Mouse (Mus musculus): ENCODE measurements around the gene Cenpu. TPM values are rescaled to one million over a fixed set of nuclear protein-coding genes. Genes with fewer than 3 reads are reported as not detected.
A peak's percentile ranks its signal among the peaks of the same experiment; 100 is the strongest.

Gene Cenpu
- polyA plus RNA-seq, 1 experiment from 2014 or later, result 13.9 TPM

GRCm38 (mm10) chr8:46606930-46607329 lies 55.1 kb downstream of the Cenpu start:
- Histone ChIP-seq H3K9ac (no peak overlapping the region), H3K9me3 (no peaks in the 10 kb centered on the region), H3K36me3 (no peaks in the 10 kb centered on the region; the same call in 1 of the 2 replicates), H3K4me1 (replicated peaks) (0 out of 2 replicates have a peak, but pooled peaks cover 2% of the 10 kb centered on the region), H3K27ac (no peak overlapping the region), H3K27me3 (replicated peaks) (no peaks in the 10 kb centered on the region), H3K4me2 (replicated peaks) (no peak overlapping the region), H3K4me3 (replicated peaks) (no peak overlapping the region)
- 58% methylated on average over 1 of the region's 1 CpGs for WGBS
- ATAC-seq, result peak; percentile 67

- 67% methylated on average over 8 of the region's 8 CpGs for WGBS
Observed at GRCm38 (mm10) chr8:46611557-46611956, 59.7 kb downstream of the Cenpu start.

GRCm38 (mm10) chr8:46612913-46613312 lies 61.1 kb downstream of the Cenpu start:
- H3K4me3 ChIP-seq (replicated peaks), result no peak overlapping the region
- H3K4me2 ChIP-seq (replicated peaks), result no peak overlapping the region
- no peak overlapping the region for H3K9ac ChIP-seq
- H3K36me3 ChIP-seq, result no peaks in the 10 kb centered on the region
- ATAC-seq, result no peak
- 72% methylated on average over 4 of the region's 4 CpGs for WGBS
- no peak overlapping the region for H3K27ac ChIP-seq
- H3K27me3 ChIP-seq (replicated peaks), result no peaks in the 10 kb centered on the region
- H3K9me3 ChIP-seq, result no peaks in the 10 kb centered on the region
- H3K4me1 ChIP-seq (replicated peaks), result peaks cover 10% of the 10 kb centered on the region; the same call in 1 of the 2 replicates

More at GRCm38 (mm10) chr8:46611557-46611956, 59.7 kb downstream of the Cenpu start:
- H3K4me1 ChIP-seq (replicated peaks), result peaks cover 10% of the 10 kb centered on the region; the same call in 1 of the 2 replicates
- H3K9me3 ChIP-seq, result no peaks in the 10 kb centered on the region
- H3K27ac ChIP-seq, result no peak overlapping the region
- H3K36me3 ChIP-seq, result no peaks in the 10 kb centered on the region
- no peak overlapping the region for H3K9ac ChIP-seq
- ATAC-seq, result peak; percentile 73
- no peaks in the 10 kb centered on the region for H3K27me3 ChIP-seq (replicated peaks)
- no peak overlapping the region for H3K4me2 ChIP-seq (replicated peaks)
- no peak overlapping the region for H3K4me3 ChIP-seq (replicated peaks)

- H3K4me2 ChIP-seq (replicated peaks), result no peak overlapping the region
- no peak overlapping the region for H3K27ac ChIP-seq
- no peaks in the 10 kb centered on the region for H3K27me3 ChIP-seq (replicated peaks)
- no peak overlapping the region for H3K4me3 ChIP-seq (replicated peaks)
- no peak overlapping the region for H3K9ac ChIP-seq
- H3K36me3 ChIP-seq, result no peaks in the 10 kb centered on the region
- no peak for ATAC-seq
- WGBS, result 50% methylated on average over 4 of the region's 4 CpGs
- H3K9me3 ChIP-seq, result no peaks in the 10 kb centered on the region
- H3K4me1 ChIP-seq (replicated peaks), result peaks cover 12% of the 10 kb centered on the region; the same call in 1 of the 2 replicates
Observed at GRCm38 (mm10) chr8:46613377-46613776, 61.5 kb downstream of the Cenpu start.

GRCm38 (mm10) chr8:46615936-46616335 lies 64.1 kb downstream of the Cenpu start:
- Histone ChIP-seq H3K9me3 (no peaks in the 10 kb centered on the region), H3K4me2 (replicated peaks) (peak overlapping the region; percentile 64), H3K4me3 (replicated peaks) (0 out of 2 replicates have a peak overlapping the region, but pooled peaks have one; percentile 4), H3K36me3 (no peaks in the 10 kb centered on the region), H3K27ac (0 out of 2 replicates have a peak overlapping the region, but pooled peaks have one; percentile 17), H3K27me3 (replicated peaks) (no peaks in the 10 kb centered on the region), H3K9ac (no peak overlapping the region), H3K4me1 (replicated peaks) (peaks cover 15% of the 10 kb centered on the region; the same call in 1 of the 2 replicates)
- WGBS, result 78% methylated on average over 8 of the region's 8 CpGs
- no peak for ATAC-seq

GRCm38 (mm10) chr8:46616879-46617689 lies 65.3 kb downstream of the Cenpu start, which contains the start of the genes Primpol and Casp3:
TSS of gene Primpol (minus strand) at chr8:46617212.
TSS of gene Casp3 (plus strand) at chr8:46617291.
- Histone ChIP-seq H3K4me1 (replicated peaks) (peaks cover 13% of the 10 kb centered on the region; the same call in 1 of the 2 replicates), H3K27ac (peak within 1 kb of the TSS; percentile 87), H3K9ac (peak within 1 kb of the TSS; percentile 88), H3K27me3 (replicated peaks) (no peaks in the 10 kb centered on the region), H3K9me3 (no peaks in the 10 kb centered on the region), H3K4me3 (replicated peaks) (peak within 1 kb of the TSS; percentile 79), H3K4me2 (replicated peaks) (peak within 1 kb of the TSS; percentile 82), H3K36me3 (no peaks in the 10 kb centered on the region)
- ATAC-seq, result peak; percentile 98
- WGBS, result under 1% methylated on average over 54 of the region's 54 CpGs

GRCm38 (mm10) chr8:46617690-46618620 lies 66.1 kb downstream of the Cenpu start:
- Histone ChIP-seq H3K36me3 (no peaks in the 10 kb centered on the region), H3K4me2 (replicated peaks) (peak overlapping the region; percentile 82), H3K9me3 (no peaks in the 10 kb centered on the region), H3K9ac (peak overlapping the region; percentile 88), H3K4me3 (replicated peaks) (peak overlapping the region; percentile 79), H3K27ac (peak overlapping the region; percentile 87), H3K4me1 (replicated peaks) (peaks cover 13% of the 10 kb centered on the region; the same call in 1 of the 2 replicates), H3K27me3 (replicated peaks) (no peaks in the 10 kb centered on the region)
- WGBS, result under 1% methylated on average over 38 of the region's 38 CpGs
- ATAC-seq, result no peak

GRCm38 (mm10) chr8:46618639-46619320 lies 67.0 kb downstream of the Cenpu start:
- Histone ChIP-seq H3K27me3 (replicated peaks) (no peaks in the 10 kb centered on the region), H3K4me3 (replicated peaks) (peak overlapping the region; percentile 79), H3K36me3 (no peaks in the 10 kb centered on the region), H3K4me2 (replicated peaks) (peak overlapping the region; percentile 82), H3K27ac (no peak overlapping the region), H3K9ac (peak overlapping the region; percentile 88), H3K4me1 (replicated peaks) (peaks cover 10% of the 10 kb centered on the region; the same call in 1 of the 2 replicates), H3K9me3 (no peaks in the 10 kb centered on the region)
- WGBS, result 6% methylated on average over 10 of the region's 10 CpGs
- ATAC-seq, result no peak

- Histone ChIP-seq H3K9ac (no peak overlapping the region), H3K27me3 (replicated peaks) (no peaks in the 10 kb centered on the region), H3K9me3 (no peaks in the 10 kb centered on the region), H3K36me3 (no peaks in the 10 kb centered on the region), H3K4me1 (replicated peaks) (0 out of 2 replicates have a peak, but pooled peaks cover 5% of the 10 kb centered on the region), H3K4me3 (replicated peaks) (no peak overlapping the region), H3K27ac (no peak overlapping the region), H3K4me2 (replicated peaks) (no peak overlapping the region)
- no peak for ATAC-seq
- 58% methylated on average over 9 of the region's 9 CpGs for WGBS
Observed at GRCm38 (mm10) chr8:46622446-46623270, 70.8 kb downstream of the Cenpu start.

- H3K27me3 ChIP-seq (replicated peaks), result no peaks in the 10 kb centered on the region
- no peak overlapping the region for H3K27ac ChIP-seq
- no peaks in the 10 kb centered on the region for H3K36me3 ChIP-seq
- H3K9ac ChIP-seq, result no peak overlapping the region
- no peaks in the 10 kb centered on the region for H3K9me3 ChIP-seq
- no peak overlapping the region for H3K4me2 ChIP-seq (replicated peaks)
- H3K4me3 ChIP-seq (replicated peaks), result no peak overlapping the region
- no peak for ATAC-seq
- WGBS, result 38% methylated on average over 1 of the region's 1 CpGs
- H3K4me1 ChIP-seq (replicated peaks), result no peaks in the 10 kb centered on the region
Observed at GRCm38 (mm10) chr8:46625166-46625565, 73.3 kb downstream of the Cenpu start.

- H3K27ac ChIP-seq, result no peak overlapping the region
- no peaks in the 10 kb centered on the region for H3K36me3 ChIP-seq
- no peaks in the 10 kb centered on the region for H3K9me3 ChIP-seq
- no peak overlapping the region for H3K4me3 ChIP-seq (replicated peaks)
- H3K9ac ChIP-seq, result no peak overlapping the region
- no peaks in the 10 kb centered on the region for H3K4me1 ChIP-seq (replicated peaks)
- WGBS, result 97% methylated on average over 5 of the region's 5 CpGs
- ATAC-seq, result no peak
- H3K27me3 ChIP-seq (replicated peaks), result no peaks in the 10 kb centered on the region
- no peak overlapping the region for H3K4me2 ChIP-seq (replicated peaks)
Observed at GRCm38 (mm10) chr8:46626642-46627041, 74.8 kb downstream of the Cenpu start.
